Mouse (Mus musculus) leukemia stem cell, adult 10-12 weeks (primary cell): ENCODE measurements around the gene Prdx6b. TPM values are rescaled to one million over a fixed set of nuclear protein-coding genes. Genes with fewer than 3 reads are reported as not detected.

Experiments used
- polyA plus RNA-seq: library from polyadenylated mRNA; stranded (reverse); fragments of >175 nt; gene quantifications from 2 replicates; pipeline ENCODE4 v1.2.3, GENCODE M21; 2012; ENCODE audit warnings: low replicate concordance

Prdx6b gene
- not detected in 2 replicates for polyA plus RNA-seq

DNA sequence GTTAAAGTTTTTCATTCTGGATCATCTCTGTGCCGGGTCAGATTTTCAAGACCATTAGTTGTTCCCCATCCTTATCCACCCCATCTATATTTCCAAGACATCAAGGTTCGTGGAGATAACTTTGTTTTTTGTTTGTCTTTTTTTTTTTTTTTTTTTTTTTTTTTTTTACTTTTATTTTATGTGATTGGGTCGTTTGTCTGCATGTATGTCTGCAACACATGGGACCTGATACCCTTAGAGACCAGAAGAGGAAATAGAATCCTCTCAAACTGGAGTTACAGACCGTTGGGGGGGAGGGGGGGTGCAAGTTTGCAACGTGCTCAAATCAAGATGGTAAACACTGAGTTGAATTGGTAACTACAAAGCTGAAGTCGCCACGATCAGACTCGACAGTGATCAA is at the start of gene Prdx6b:
Prdx6b (plus strand) TSS at position 301 of the 400 bp plus-strand sequence.

DNA sequence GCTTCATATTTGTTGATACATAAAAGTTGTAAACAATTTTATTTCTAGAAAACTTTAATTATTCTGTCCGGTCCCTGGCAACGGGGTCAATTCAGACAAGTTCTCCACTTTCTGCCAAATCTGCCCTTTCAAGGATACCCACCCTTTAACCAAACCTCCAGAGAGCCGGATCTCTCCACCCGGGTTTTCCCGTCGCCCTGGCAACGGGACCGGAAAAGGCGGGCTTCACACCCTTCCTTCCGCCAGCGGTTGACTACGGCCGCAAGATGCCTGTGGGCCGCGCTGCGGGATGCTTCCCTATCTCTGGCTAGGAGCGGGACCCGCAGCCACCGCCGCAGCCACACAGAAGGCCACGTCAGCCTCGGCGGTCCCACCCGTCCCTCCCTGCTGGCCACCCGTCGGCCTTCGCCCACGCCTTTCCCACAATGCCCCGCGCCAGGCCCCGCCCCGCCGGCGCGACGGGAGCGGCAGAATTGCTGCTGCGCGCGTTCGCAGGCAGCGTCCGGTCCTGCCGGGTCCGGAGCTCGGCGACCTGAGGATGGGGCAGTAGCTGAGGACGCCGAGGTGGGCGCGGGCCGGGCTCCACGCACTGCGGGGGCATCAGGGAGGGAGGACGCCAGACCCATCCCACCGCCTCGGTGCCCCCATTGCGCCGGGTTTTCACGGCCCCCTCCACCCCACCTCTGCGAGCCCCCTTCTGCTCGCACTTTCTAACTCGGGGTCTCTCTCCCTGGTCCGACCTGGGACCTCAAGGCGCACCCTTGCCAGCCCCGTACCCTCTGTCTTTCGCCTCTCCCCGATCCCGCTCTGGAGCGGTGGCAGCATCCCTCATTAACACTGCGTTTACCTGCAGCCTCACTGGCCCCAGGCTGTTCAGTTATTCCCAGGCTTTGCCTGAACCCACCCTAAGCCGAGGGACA is 23.2 kb downstream of the Prdx6b start, which contains the start of gene Dnajc10:
Dnajc10 (plus strand) TSS at position 225 of the 920 bp plus-strand sequence.

Other genes with a start within 250 kb of the Prdx6b start
- not detected in 2 replicates for gene Pde1a, start 163.0 kb upstream of the Prdx6b start, polyA plus RNA-seq
- 29.5 and 31.0 TPM in 2 replicates for gene Dnajc10, start 23.0 kb downstream of the Prdx6b start, polyA plus RNA-seq
- 0.35 and 3.5 TPM in 2 replicates for gene Frzb, start 155.2 kb downstream of the Prdx6b start, polyA plus RNA-seq